Mouse (Mus musculus): ENCODE measurements at regions not wholly inside any gene's neighbourhood (a gene's known extent, or its start where the extent isn't known, plus 50 kb on each side); places are given as distances from the start of the nearest gene placed in this dataset.

DNA sequence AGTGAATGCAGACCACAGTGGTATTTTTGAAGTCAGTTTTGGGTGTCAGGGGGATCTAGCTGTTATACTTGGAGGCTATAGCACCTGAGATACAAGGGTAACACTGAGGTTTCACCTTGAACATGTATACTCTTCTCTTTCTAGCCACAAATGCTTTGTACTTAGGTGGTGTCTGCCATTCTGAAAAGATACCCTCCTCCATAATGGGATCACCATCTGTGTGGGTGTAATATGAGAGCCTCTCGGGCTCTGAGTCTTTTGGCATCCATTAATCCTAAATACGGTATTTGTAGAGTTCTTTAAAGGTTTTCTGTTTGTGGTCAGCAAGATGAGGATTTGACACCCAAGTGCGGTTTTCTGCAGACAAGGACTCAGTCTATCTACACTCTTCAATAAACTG, 295.7 kb downstream of the Klf6 start:
- TF ChIP-seq POLR2A (IDR thresholded peaks at IDR 0.05; ENCODE audit: insufficient read depth, low read depth, low read length), result no peak
- TF ChIP-seq CTCF (IDR thresholded peaks at IDR 0.05; ENCODE audit: insufficient read depth, low read depth, low read length), result no peak
